Mouse (Mus musculus): Measurements from ENCODE around the gene Pkd2.

- TF ChIP-seq CTCF (IDR thresholded peaks at IDR 0.05) (no peak), EP300 (IDR thresholded peaks at IDR 0.05) (no peak)
Measured at GRCm38 (mm10) chr5:104470981-104471391, 11.7 kb downstream of the Pkd2 start.

Measured in lung, postnatal 0 days (tissue).